Mouse (Mus musculus): ENCODE measurements around the gene Dek.

Gene Dek

GRCm38 (mm10) chr13:47111185-47111584 is 5.2 kb upstream of the Dek start:
- no peak for DNase-seq (ENCODE audit: extremely low read depth, low read depth, low spot score)

GRCm38 (mm10) chr13:47109239-47109638 is 3.2 kb upstream of the Dek start:
- DNase-seq (ENCODE audit: extremely low read depth, low read depth, low spot score) = no peak

- DNase-seq (ENCODE audit: extremely low read depth, low read depth, low spot score) = no peak
Observed at GRCm38 (mm10) chr13:47106580-47106888, 533 bp upstream of the Dek start.

GRCm38 (mm10) chr13:47104856-47105541 is 1.0 kb downstream of the Dek start:
- DNase-seq (ENCODE audit: extremely low read depth, low read depth, low spot score) = no peak

GRCm38 (mm10) chr13:47104146-47104545 is 1.9 kb downstream of the Dek start:
- no peak for DNase-seq (ENCODE audit: extremely low read depth, low read depth, low spot score)

GRCm38 (mm10) chr13:47100587-47100986 is 5.4 kb downstream of the Dek start:
- DNase-seq (ENCODE audit: extremely low read depth, low read depth, low spot score) = no peak

- DNase-seq (ENCODE audit: extremely low read depth, low read depth, low spot score) = no peak
Observed at GRCm38 (mm10) chr13:47099265-47099664, 6.7 kb downstream of the Dek start.

GRCm38 (mm10) chr13:47096591-47096990 is 9.4 kb downstream of the Dek start:
- DNase-seq (ENCODE audit: extremely low read depth, low read depth, low spot score) = no peak

- DNase-seq (ENCODE audit: extremely low read depth, low read depth, low spot score) = no peak
Observed at GRCm38 (mm10) chr13:47093791-47094190, 12.2 kb downstream of the Dek start.

GRCm38 (mm10) chr13:47089271-47089670 is 16.7 kb downstream of the Dek start:
- DNase-seq (ENCODE audit: extremely low read depth, low read depth, low spot score) = no peak

- no peak for DNase-seq (ENCODE audit: extremely low read depth, low read depth, low spot score)
Observed at GRCm38 (mm10) chr13:47088433-47088832, 17.6 kb downstream of the Dek start.

GRCm38 (mm10) chr13:47080905-47081505 is 25.0 kb downstream of the Dek start:
- DNase-seq (ENCODE audit: extremely low read depth, low read depth, low spot score) = no peak

- DNase-seq (ENCODE audit: extremely low read depth, low read depth, low spot score) = no peak
Observed at GRCm38 (mm10) chr13:47078799-47079198, 27.2 kb downstream of the Dek start.

GRCm38 (mm10) chr13:47077367-47077766 is 28.6 kb downstream of the Dek start:
- no peak for DNase-seq (ENCODE audit: extremely low read depth, low read depth, low spot score)

- DNase-seq (ENCODE audit: extremely low read depth, low read depth, low spot score) = no peak
Observed at GRCm38 (mm10) chr13:47076156-47076555, 29.8 kb downstream of the Dek start.

GRCm38 (mm10) chr13:47072484-47072883 is 33.5 kb downstream of the Dek start:
- DNase-seq (ENCODE audit: extremely low read depth, low read depth, low spot score) = no peak

GRCm38 (mm10) chr13:47071871-47072270 is 34.1 kb downstream of the Dek start:
- no peak for DNase-seq (ENCODE audit: extremely low read depth, low read depth, low spot score)

GRCm38 (mm10) chr13:47070329-47071080 is 35.5 kb downstream of the Dek start:
- no peak for DNase-seq (ENCODE audit: extremely low read depth, low read depth, low spot score)

GRCm38 (mm10) chr13:47067001-47067400 is 39.0 kb downstream of the Dek start:
- DNase-seq (ENCODE audit: extremely low read depth, low read depth, low spot score) = no peak

GRCm38 (mm10) chr13:47066516-47066915 is 39.5 kb downstream of the Dek start:
- DNase-seq (ENCODE audit: extremely low read depth, low read depth, low spot score) = no peak

- DNase-seq (ENCODE audit: extremely low read depth, low read depth, low spot score) = no peak
Observed at GRCm38 (mm10) chr13:47063985-47064760, 41.8 kb downstream of the Dek start.

- DNase-seq (ENCODE audit: extremely low read depth, low read depth, low spot score) = no peak
Observed at GRCm38 (mm10) chr13:47062756-47063155, 43.2 kb downstream of the Dek start.
